Mouse (Mus musculus) lung, postnatal 14 days (tissue): ENCODE data around the gene Tradd.
A peak's percentile ranks its signal among the peaks of the same experiment; 100 is the strongest.
"Not testable (repeated sequence)": the region's sequence is repeated elsewhere in the genome, so short reads cannot be mapped to it uniquely, and the experiment has no call there.

ENCODE experiments used
- DNase-seq: peaks from one replicate; pipeline ENCODE4 v3.0.0; 2021

The Tradd gene

GRCm38 (mm10) chr8:105233126-105233935, 31.1 kb downstream of the Tradd start:
- no peak for DNase-seq

- not testable (repeated sequence) for DNase-seq
These were observed 32.1 kb downstream of the Tradd start for GRCm38 (mm10) chr8:105232321-105232693.

- DNase-seq = no peak
These were observed 32.7 kb downstream of the Tradd start for GRCm38 (mm10) chr8:105231503-105232320.

GRCm38 (mm10) chr8:105225917-105226316, 38.5 kb downstream of the Tradd start:
- DNase-seq = peak; percentile 26

- no peak for DNase-seq
These were observed 39.2 kb downstream of the Tradd start for GRCm38 (mm10) chr8:105225272-105225593.

GRCm38 (mm10) chr8:105224413-105225271, 39.8 kb downstream of the Tradd start, which contains the start of gene D230025D16Rik:
Gene D230025D16Rik (plus strand): TSS chr8:105225145.
- peak; percentile 98 for DNase-seq

- no peak for DNase-seq
These were observed 40.6 kb downstream of the Tradd start for GRCm38 (mm10) chr8:105223850-105224249.

GRCm38 (mm10) chr8:105217926-105218522, 46.4 kb downstream of the Tradd start:
- DNase-seq = no peak

GRCm38 (mm10) chr8:105214104-105214503, 50.3 kb downstream of the Tradd start:
- no peak for DNase-seq

GRCm38 (mm10) chr8:105209153-105210110, 55.0 kb downstream of the Tradd start:
- no peak for DNase-seq
